Mouse (Mus musculus) MEL-GATA-1-ER (cell line): ENCODE measurements around the gene Tmem156.

Source experiments
- DNase-seq: peaks from one replicate; pipeline ENCODE4 v3.0.0-alpha.2; 2012; ENCODE audit warnings: low read depth; ENCODE audit errors: extremely low read depth

Gene Tmem156

DNA sequence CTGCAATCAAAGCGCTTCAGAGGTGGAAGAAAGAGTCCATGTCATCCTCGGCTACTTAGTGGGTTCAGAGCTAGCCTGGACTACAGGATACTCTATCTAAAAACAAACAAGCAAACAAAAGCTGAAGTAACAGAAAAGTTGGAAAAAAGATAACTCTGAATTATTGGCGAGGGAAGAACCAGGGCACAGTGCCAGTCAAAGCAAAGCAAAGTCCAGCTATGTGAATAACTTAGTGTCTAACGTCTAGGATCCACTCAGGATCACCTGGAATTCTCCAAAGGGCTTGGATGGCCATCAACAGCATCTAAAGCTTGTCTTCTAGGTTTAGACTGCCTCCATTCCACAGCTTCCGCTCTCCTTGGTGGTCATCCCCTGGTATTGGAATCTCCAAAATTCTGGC is 5.5 kb upstream of the Tmem156 start:
- no peak for DNase-seq

GRCm38 (mm10) chr5:65096805-65097204 is 4.9 kb upstream of the Tmem156 start:
- DNase-seq: no peak

GRCm38 (mm10) chr5:65096082-65096481 is 4.2 kb upstream of the Tmem156 start:
- DNase-seq: no peak

GRCm38 (mm10) chr5:65094902-65095545 is 3.1 kb upstream of the Tmem156 start:
- no peak for DNase-seq

- no peak for DNase-seq
Observed at GRCm38 (mm10) chr5:65093769-65094168, 1.8 kb upstream of the Tmem156 start.

DNA sequence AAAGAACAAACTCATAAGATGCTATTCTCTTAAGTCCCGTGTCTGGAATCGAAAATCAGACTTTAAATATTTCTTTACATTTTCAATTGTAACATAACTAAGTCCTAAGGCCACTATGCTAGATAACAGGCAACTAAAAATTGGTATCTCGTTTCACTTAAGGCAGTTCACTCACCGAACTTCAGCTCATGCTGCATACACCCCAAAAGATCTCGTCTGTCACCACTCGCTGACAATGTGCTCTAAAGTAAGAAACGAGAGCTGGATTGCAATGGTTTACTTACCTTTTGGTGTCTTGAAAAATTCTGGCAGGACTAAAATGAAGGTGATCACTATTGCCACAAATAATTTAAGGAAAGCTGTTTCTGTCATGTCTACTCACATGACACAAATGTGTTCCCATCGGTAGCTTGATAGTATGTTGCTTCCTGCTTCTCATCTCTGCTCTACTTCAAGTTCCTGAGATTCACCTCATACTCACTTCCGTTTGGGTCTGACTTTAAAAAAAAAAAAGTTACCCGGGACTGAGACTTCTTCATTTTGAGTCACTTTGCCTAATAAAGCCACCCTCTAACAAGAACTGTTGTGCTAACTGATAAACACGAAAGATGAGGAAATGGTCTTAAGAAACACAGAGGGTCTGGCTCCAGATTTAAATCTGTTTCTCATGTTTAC is 611 bp downstream of the Tmem156 start:
- DNase-seq: peak; percentile 83

- DNase-seq: no peak
Observed at GRCm38 (mm10) chr5:65089707-65090106, 2.2 kb downstream of the Tmem156 start.

- DNase-seq: no peak
Observed at GRCm38 (mm10) chr5:65086522-65086921, 5.4 kb downstream of the Tmem156 start.

- no peak for DNase-seq
Observed at GRCm38 (mm10) chr5:65081836-65082235, 10.1 kb downstream of the Tmem156 start.

- no peak for DNase-seq
Observed at GRCm38 (mm10) chr5:65079881-65080280, 12.1 kb downstream of the Tmem156 start.

DNA sequence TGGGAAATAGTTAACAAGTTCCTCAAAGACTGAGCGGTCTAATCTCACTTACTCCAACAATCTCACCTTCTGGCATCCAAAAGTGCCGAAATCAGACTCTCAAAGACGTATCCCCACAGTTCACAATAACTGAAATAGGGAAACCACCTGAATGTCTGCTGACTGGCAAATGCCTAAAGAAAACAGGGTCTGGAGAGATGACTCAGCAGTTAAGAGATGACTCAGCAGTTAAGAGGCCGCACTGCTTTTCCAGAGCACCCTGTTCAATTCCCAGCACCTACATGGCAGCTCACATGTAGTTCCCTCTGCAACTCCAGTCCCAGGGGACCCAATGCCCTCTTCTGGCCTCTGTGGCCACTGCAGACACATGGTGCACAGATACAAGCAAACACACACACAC is 13.9 kb downstream of the Tmem156 start:
- no peak for DNase-seq

DNA sequence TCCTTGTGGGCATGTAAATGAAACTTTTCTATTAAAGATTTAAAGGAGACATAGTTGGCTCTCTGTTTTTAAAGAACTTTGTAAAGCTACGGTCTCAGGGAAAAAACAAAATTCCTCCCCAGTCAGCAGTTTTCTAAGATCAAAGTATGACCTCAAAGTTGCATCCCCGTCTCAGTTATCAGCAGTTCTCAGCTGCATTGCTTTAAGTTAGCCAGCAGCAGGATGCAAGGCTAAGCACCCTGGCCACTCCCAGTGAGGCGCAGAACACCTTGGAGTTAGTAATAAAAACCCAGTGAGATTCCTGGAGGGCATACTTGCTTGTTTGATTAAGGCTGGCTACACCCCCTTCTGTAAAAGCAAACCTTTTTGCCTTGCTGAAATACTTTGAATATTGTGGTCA is 15.2 kb downstream of the Tmem156 start:
- no peak for DNase-seq

- DNase-seq: peak; percentile 9
Observed at GRCm38 (mm10) chr5:65076087-65076486, 15.8 kb downstream of the Tmem156 start.

DNA sequence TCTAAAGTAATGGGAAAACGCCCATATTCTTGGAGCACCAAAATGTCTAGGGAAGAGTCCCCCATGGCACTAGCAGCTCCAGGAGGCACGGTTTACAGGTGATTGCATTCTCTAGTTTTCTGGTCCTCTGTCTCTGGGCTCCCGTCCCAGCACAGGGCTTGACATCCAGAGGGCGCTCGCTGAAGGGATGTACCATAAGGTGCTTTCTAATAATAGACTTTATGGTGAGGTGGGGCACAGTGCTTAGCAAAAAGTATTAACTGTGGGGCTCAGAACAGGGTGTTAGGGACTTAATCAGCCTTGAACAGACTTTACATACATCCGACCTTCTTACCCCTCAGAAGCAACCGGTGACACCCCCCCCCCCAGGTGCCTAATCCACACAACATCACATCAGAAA is 17.2 kb downstream of the Tmem156 start:
- no peak for DNase-seq

DNA sequence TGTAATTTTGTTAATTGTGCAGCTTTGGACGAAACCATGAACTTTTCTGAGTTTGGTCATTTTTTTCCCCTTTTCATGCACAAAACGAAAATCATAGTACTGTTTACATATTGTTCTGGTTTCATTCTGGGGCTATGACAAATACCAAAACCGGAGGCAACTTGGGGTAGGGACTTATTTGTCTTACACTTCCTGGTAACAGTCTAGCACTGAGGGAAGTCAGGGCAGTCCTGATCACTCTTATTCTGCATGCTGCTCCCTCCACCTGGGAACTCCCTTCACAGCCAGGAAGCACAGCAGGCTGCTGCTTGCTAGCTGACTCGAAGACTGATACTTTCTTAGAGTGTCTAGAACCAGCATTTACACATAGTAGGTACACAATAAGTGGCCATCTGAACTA is 18.7 kb downstream of the Tmem156 start:
- no peak for DNase-seq

GRCm38 (mm10) chr5:65071689-65072118 is 20.2 kb downstream of the Tmem156 start:
- no peak for DNase-seq

DNA sequence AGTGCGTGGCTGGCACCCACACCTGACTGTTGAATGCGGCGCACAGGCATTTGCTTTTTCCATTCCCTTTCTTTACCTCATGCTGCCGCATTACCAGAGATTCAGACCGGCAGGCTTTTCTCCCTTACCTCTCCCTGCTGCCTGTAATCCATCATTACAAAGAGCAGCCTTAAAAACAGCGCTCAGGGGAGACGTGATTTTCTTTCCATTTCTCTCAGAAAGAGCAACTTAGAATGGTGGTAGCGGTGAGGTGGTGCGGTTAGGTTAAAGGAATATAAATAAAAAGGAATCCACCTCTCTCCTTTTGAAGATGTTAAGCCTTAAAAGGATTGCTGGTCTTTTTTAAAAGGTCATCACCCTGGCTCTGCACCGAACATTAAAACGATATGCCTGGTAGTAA is 22.1 kb downstream of the Tmem156 start:
- DNase-seq: no peak

DNA sequence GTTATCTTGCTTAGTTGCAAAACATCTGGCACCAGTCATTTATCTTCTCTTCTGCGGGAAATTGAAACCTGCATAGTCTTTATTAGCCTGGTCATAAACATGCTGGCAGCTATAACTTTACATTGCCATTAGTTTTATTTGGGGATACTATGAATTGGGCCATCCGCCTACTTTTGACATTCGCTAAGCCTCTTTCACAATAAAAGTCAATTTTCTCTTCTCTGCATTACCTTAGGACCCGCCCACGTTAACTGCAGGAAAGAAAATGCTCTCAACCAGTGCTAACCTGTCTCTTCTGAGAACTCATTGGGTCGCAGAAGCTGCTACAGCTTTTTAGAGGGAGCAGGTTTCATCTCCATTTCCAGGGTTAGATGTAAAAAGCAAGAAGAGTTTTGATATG is 23.8 kb downstream of the Tmem156 start:
- no peak for DNase-seq

DNA sequence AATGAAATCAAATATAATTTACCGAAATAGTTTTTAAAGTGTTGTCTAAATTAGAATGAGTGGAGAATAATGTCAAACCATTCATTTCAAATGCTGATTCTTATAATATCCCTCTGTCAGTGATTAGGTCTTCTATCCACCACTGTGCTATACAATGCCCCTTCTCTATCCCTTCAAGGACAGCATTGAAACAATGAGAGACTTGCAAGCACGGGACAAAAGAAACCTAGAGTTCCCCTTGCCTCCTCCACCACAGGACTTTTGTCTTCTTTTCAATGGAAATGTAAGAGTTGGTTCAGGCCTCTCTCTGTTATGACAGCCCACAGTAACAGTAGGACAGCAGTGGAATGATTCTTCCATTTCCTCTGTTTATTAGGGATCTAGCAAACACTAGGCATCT is 28.7 kb downstream of the Tmem156 start:
- DNase-seq: no peak

- no peak for DNase-seq
Observed at GRCm38 (mm10) chr5:65062236-65062635, 29.7 kb downstream of the Tmem156 start.

- no peak for DNase-seq
Observed at GRCm38 (mm10) chr5:65059806-65060205, 32.1 kb downstream of the Tmem156 start.

GRCm38 (mm10) chr5:65057596-65057995 is 34.3 kb downstream of the Tmem156 start:
- no peak for DNase-seq

DNA sequence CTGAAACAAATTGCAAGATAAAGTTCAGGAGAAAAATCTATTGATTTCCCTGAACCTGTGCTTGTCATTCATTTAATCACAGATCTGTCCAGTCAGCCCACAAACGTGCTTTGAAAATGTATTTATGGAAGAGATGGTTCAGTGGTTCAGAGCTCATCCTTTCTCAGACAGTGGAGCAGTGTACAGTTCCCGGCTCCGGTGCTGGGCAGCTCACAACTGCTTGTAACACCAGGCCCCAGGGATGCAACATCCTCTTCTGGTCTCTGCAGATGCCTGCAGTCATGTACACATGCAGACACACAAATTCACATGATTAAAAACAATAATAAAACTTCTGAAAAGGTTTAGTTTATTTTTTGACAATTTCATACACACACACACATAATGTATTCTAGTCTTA is 40.4 kb downstream of the Tmem156 start:
- DNase-seq: no peak
